In the genomic region with DNA sequence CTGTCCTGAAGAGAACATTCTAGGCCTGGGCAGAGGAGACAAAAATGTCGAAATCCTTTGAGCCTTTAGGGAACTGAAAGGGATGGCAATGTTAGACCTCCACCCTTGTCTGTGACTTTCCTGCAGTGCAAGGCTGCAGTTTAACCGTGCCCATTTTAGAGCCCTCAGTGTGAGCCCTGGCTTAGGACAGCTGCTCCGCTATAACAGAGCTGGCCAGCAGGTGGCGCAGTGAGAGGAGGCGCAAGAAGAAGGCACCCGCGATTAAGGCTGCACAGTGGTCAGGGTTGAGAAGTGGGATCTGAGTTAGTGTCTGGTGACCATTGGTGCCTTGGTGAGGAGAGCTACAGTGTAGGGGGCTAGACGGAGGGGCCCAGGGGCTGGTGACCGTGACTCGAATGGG, we compare ENCODE assay signal across 8 mouse cellular contexts. TPM values are rescaled to one million over a fixed set of nuclear protein-coding genes. Genes with fewer than 3 reads are reported as not detected.
DNase-seq lines count a peak whose midpoint lies in the region; ATAC-seq and TF ChIP-seq lines count a peak whose summit lies in the region.
"Had no signal": no experiment of that assay in that cellular context is flagged by ENCODE, and none has a peak within 500 bp of the region (broad histone marks: within the 10 kb centered on the region; RNA-seq: fewer than 3 reads in every experiment).

No protein-coding gene starts in this region.

- no peak overlapping the region for H3K4me2 ChIP-seq in forebrain, postnatal 0 days (ENCODE audit: low read depth)
- no peak overlapping the region for H3K4me2 ChIP-seq in hindbrain, embryonic 13.5 days
- H3K4me2 ChIP-seq in midbrain, embryonic 13.5 days (replicated peaks): no peak overlapping the region
- H3K4me2 ChIP-seq: lung, embryonic 15.5 days had no signal

- intact Hi-C loops in left cerebral cortex, postnatal 25 days (cut with DNase I): loop anchor here (2.0 kb wide), 1 partner anchor 82 kb away; no protein-coding TSS in a partner anchor

- peak; percentile 40; the same call in 1 of the 2 replicates for ATAC-seq in forebrain, postnatal 0 days
- ATAC-seq in hindbrain, embryonic 13.5 days (ENCODE audit: low FRiP score): peak; percentile 27; the same call in 1 of the 2 replicates
- peak; percentile 32; the same call in 1 of the 2 replicates for ATAC-seq in midbrain, embryonic 13.5 days

- peak; percentile 71 for DNase-seq in NIH3T3 (ENCODE audit: low read depth)
- peak; percentile 45 for DNase-seq in cerebellum, adult 11-12 months
- peak; percentile 76 for DNase-seq in forebrain, postnatal 0 days
- peak; percentile 51 to 54 for DNase-seq in left cerebral cortex, postnatal 25 days (ENCODE audit: low spot score in 2 of 2)
- peak in 1 of 2 experiments; percentile 67 for DNase-seq in spleen, adult 2 months (ENCODE audit: low read depth in 1 of 2, low spot score in 2 of 2)

- H3K9me3 ChIP-seq in forebrain, postnatal 0 days (ENCODE audit: low read length): no peaks in the 10 kb centered on the region
- H3K9me3 ChIP-seq in hindbrain, embryonic 13.5 days: no peaks in the 10 kb centered on the region
- H3K9me3 ChIP-seq in midbrain, embryonic 13.5 days: no peaks in the 10 kb centered on the region
- H3K9me3 ChIP-seq: lung, embryonic 15.5 days had no signal

- H3K9ac ChIP-seq in forebrain, postnatal 0 days: no peak overlapping the region
- H3K9ac ChIP-seq in hindbrain, embryonic 13.5 days: no peak overlapping the region
- no peak overlapping the region for H3K9ac ChIP-seq in midbrain, embryonic 13.5 days (replicated peaks)
- H3K9ac ChIP-seq: lung, embryonic 15.5 days had no signal

- H3K27ac ChIP-seq in forebrain, postnatal 0 days (ENCODE audit: low read depth, low read length): no peak overlapping the region
- H3K27ac ChIP-seq in hindbrain, embryonic 13.5 days: no peak overlapping the region
- no peak overlapping the region for H3K27ac ChIP-seq in midbrain, embryonic 13.5 days
- H3K27ac ChIP-seq in spleen, adult 2 months (ENCODE audit: insufficient read depth, low read length): no peak overlapping the region
- H3K27ac ChIP-seq: lung, embryonic 15.5 days had no signal

- H3K4me3 ChIP-seq in forebrain, postnatal 0 days (ENCODE audit: low read depth, low read length): no peak overlapping the region
- no peak overlapping the region for H3K4me3 ChIP-seq in hindbrain, embryonic 13.5 days
- no peak overlapping the region for H3K4me3 ChIP-seq in midbrain, embryonic 13.5 days (replicated peaks)
- no peak overlapping the region for H3K4me3 ChIP-seq in spleen, adult 2 months (ENCODE audit: extremely low read depth, insufficient read depth, insufficient read length)
- H3K4me3 ChIP-seq: lung, embryonic 15.5 days had no signal

- H3K4me1 ChIP-seq in forebrain, postnatal 0 days (ENCODE audit: insufficient read depth): no peaks in the 10 kb centered on the region
- H3K4me1 ChIP-seq in hindbrain, embryonic 13.5 days (replicated peaks): peaks cover 27% of the 10 kb centered on the region
- H3K4me1 ChIP-seq in midbrain, embryonic 13.5 days (replicated peaks): peaks cover 18% of the 10 kb centered on the region
- peaks cover 4% of the 10 kb centered on the region; the same call in 1 of the 2 replicates for H3K4me1 ChIP-seq in spleen, adult 2 months (ENCODE audit: control insufficient read depth, insufficient read depth, insufficient read length)

- no peak for TF ChIP-seq POLR2A in spleen, adult 2 months (IDR thresholded peaks at IDR 0.05; ENCODE audit: low read depth, low read length)

- no peaks in the 10 kb centered on the region for H3K36me3 ChIP-seq in forebrain, postnatal 0 days (ENCODE audit: insufficient read depth)
- no peaks in the 10 kb centered on the region for H3K36me3 ChIP-seq in hindbrain, embryonic 13.5 days
- no peaks in the 10 kb centered on the region for H3K36me3 ChIP-seq in midbrain, embryonic 13.5 days
- no peaks in the 10 kb centered on the region for H3K36me3 ChIP-seq in spleen, adult 2 months (ENCODE audit: control insufficient read depth, insufficient read depth, low read length)
- H3K36me3 ChIP-seq: lung, embryonic 15.5 days had no signal

- H3K27me3 ChIP-seq in forebrain, postnatal 0 days (ENCODE audit: insufficient read depth, low read length): no peaks in the 10 kb centered on the region
- peaks cover 10% of the 10 kb centered on the region; the same call in 1 of the 2 replicates for H3K27me3 ChIP-seq in hindbrain, embryonic 13.5 days
- peaks cover 5% of the 10 kb centered on the region; the same call in 1 of the 2 replicates for H3K27me3 ChIP-seq in midbrain, embryonic 13.5 days
- H3K27me3 ChIP-seq in spleen, adult 2 months (ENCODE audit: control insufficient read depth, insufficient read depth, low read length): no peaks in the 10 kb centered on the region
- H3K27me3 ChIP-seq: lung, embryonic 15.5 days had no signal

- TF ChIP-seq CTCF in forebrain, postnatal 0 days (IDR thresholded peaks at IDR 0.05; ENCODE audit: low read depth): peak; percentile 96
- peak; percentile 94 for TF ChIP-seq CTCF in spleen, adult 2 months (IDR thresholded peaks at IDR 0.05; ENCODE audit: extremely low read depth, insufficient read depth, insufficient read length, insufficient replicate concordance)

- 13% methylated on average over 10 of the region's 10 CpGs for WGBS in forebrain, postnatal 0 days
- 8% methylated on average over 10 of the region's 10 CpGs for WGBS in hindbrain, embryonic 13.5 days
- WGBS in midbrain, embryonic 13.5 days: 5% methylated on average over 10 of the region's 10 CpGs
- WGBS in spleen, adult 2 months: 10% methylated on average over 10 of the region's 10 CpGs

RNA-seq across cellular contexts. Expression of gene Slc2a7, which starts 12.1 kb away (rescaled TPM):
- total RNA-seq in forebrain, postnatal 0 days (2014; rRNA removed): not detected in 2 replicates
- polyA plus RNA-seq in forebrain, postnatal 0 days (2015; fragmentation: Nextera tagmentation; extraction: Ambion mirVana): not detected in 2 replicates
- polyA plus RNA-seq in hindbrain, embryonic 13.5 days (2015; fragmentation: Nextera tagmentation; extraction: Ambion mirVana): not detected in 2 replicates
- not detected for total RNA-seq in left cerebral cortex, postnatal 25 days (2021)
- polyA plus RNA-seq in midbrain, embryonic 13.5 days (2015; fragmentation: Nextera tagmentation; extraction: Ambion mirVana): not detected in 2 replicates
- not detected in 2 replicates for polyA plus RNA-seq in spleen, adult 2 months (2012; rRNA removed)
- polyA plus RNA-seq: lung, embryonic 15.5 days had no signal

RNA-seq across cellular contexts. Expression of gene Slc2a5, which starts 17.6 kb away (rescaled TPM):
- total RNA-seq in forebrain, postnatal 0 days (2014; rRNA removed): 1.8 and 3.4 TPM in 2 replicates
- polyA plus RNA-seq in forebrain, postnatal 0 days (2015; fragmentation: Nextera tagmentation; extraction: Ambion mirVana): 1.4 and 3.2 TPM in 2 replicates
- polyA plus RNA-seq in hindbrain, embryonic 13.5 days (2015; fragmentation: Nextera tagmentation; extraction: Ambion mirVana): 1.8 and 2.7 TPM in 2 replicates
- 1 to 10 TPM; 4.9 to 6.3 TPM for total RNA-seq in left cerebral cortex, postnatal 25 days (2021)
- polyA plus RNA-seq in midbrain, embryonic 13.5 days (2015; fragmentation: Nextera tagmentation; extraction: Ambion mirVana): 1.7 and 2.0 TPM in 2 replicates
- 0.05 and 0.18 TPM in 2 replicates for polyA plus RNA-seq in spleen, adult 2 months (2012; rRNA removed)

RNA-seq across cellular contexts. Expression of gene Gpr157, which starts 49.5 kb away (rescaled TPM):
- 1.3 and 1.8 TPM in 2 replicates for total RNA-seq in forebrain, postnatal 0 days (2014; rRNA removed)
- 0.31 TPM in 2 replicates for polyA plus RNA-seq in forebrain, postnatal 0 days (2015; fragmentation: Nextera tagmentation; extraction: Ambion mirVana)
- polyA plus RNA-seq in hindbrain, embryonic 13.5 days (2015; fragmentation: Nextera tagmentation; extraction: Ambion mirVana): 0.29 and 0.43 TPM in 2 replicates
- 1 to 10 TPM; 1.1 to 1.4 TPM for total RNA-seq in left cerebral cortex, postnatal 25 days (2021)
- polyA plus RNA-seq in midbrain, embryonic 13.5 days (2015; fragmentation: Nextera tagmentation; extraction: Ambion mirVana): 0.15 and 0.26 TPM in 2 replicates
- 4.2 and 5.8 TPM in 2 replicates for polyA plus RNA-seq in spleen, adult 2 months (2012; rRNA removed)
